Mouse (Mus musculus) CH12.LX (cell line): Measurements from ENCODE around the gene Degs2. TPM values are rescaled to one million over a fixed set of nuclear protein-coding genes. Genes with fewer than 3 reads are reported as not detected.

Source experiments
- DNase-seq: peaks from one replicate; pipeline ENCODE4 v3.0.0-alpha.2; 2013; ENCODE audit errors: extremely low read depth
- H3K27ac ChIP-seq: 2 replicates; pipeline ENCODE4 v1.5.1; 2012; ENCODE audit warnings: low read depth, mild to moderate bottlenecking, control low read depth, moderate library complexity; ENCODE audit not compliant: insufficient read depth
- H3K27me3 ChIP-seq: replicated peaks from 2 replicates; pipeline ENCODE3; 2012; ENCODE audit warnings: inconsistent platforms
- H3K36me3 ChIP-seq, 2 experiments: replicated peaks in 1 of 2; 2 replicates each; pipeline versions ENCODE3 to v1.6.1; 2012; ENCODE audit warnings: inconsistent platforms in 1 of 2, low read length in 1 of 2, mild to moderate bottlenecking in 1 of 2, mixed read lengths in 1 of 2, moderate library complexity in 1 of 2; ENCODE audit not compliant: control insufficient read depth in 1 of 2, insufficient read depth in 1 of 2
- H3K4me1 ChIP-seq, 2 experiments: 2 replicates each; pipeline ENCODE4 v1.6.1; 2012; ENCODE audit warnings: inconsistent platforms in 1 of 2, moderate library complexity in 1 of 2; ENCODE audit not compliant: insufficient read depth in 2 of 2, control insufficient read depth in 1 of 2
- H3K4me2 ChIP-seq: 2 replicates; pipeline ENCODE4 v1.6.1; 2012; ENCODE audit warnings: low read depth, mild to moderate bottlenecking, control low read depth; ENCODE audit not compliant: poor library complexity, insufficient read depth, severe bottlenecking
- H3K4me3 ChIP-seq, 3 experiments: fragments of 150-350 bp in 1 of 3; sonication (generic) in 1 of 3; replicated peaks in 1 of 3; 2 replicates each; pipeline versions ENCODE3 to v1.5.1; 2011 to 2012; ENCODE audit warnings: low read depth in 2 of 3, low read length in 2 of 3, mild to moderate bottlenecking in 2 of 3, moderate library complexity in 2 of 3, control low read depth in 1 of 3, improper control_type of control experiment in 1 of 3, inconsistent platforms in 1 of 3, mixed read lengths in 1 of 3; ENCODE audit not compliant: poor library complexity in 1 of 3
- H3K79me2 ChIP-seq: replicated peaks from 2 replicates; pipeline ENCODE4 v1.6.1; 2012; ENCODE audit warnings: mild to moderate bottlenecking, moderate library complexity; ENCODE audit not compliant: control insufficient read depth, poor library complexity, insufficient read depth, severe bottlenecking; ENCODE audit errors: extremely low read depth
- H3K9ac ChIP-seq: 2 replicates; pipeline ENCODE4 v1.6.1; 2012; ENCODE audit warnings: low read depth, mild to moderate bottlenecking, control low read depth, moderate library complexity; ENCODE audit not compliant: insufficient read depth
- H3K9me3 ChIP-seq: replicated peaks from 2 replicates; pipeline ENCODE3; 2012; ENCODE audit warnings: low read length, inconsistent platforms, mixed read lengths
- CHD1 ChIP-seq: IDR thresholded peaks from 2 replicates; pipeline ENCODE4 v1.6.1; 2012; ENCODE audit warnings: low read depth, low read length, improper control_type of control experiment, inconsistent platforms
- CHD2 ChIP-seq: IDR thresholded peaks from 2 replicates; pipeline ENCODE4 v1.6.1; 2011; ENCODE audit warnings: low read length, improper control_type of control experiment
- E2F4 ChIP-seq: IDR thresholded peaks from 2 replicates; pipeline ENCODE4 v1.6.1; 2011; ENCODE audit warnings: low read depth, low read length, improper control_type of control experiment; ENCODE audit not compliant: insufficient replicate concordance
- ELF1 ChIP-seq: IDR thresholded peaks from 2 replicates; pipeline ENCODE4 v1.6.1; 2014; ENCODE audit warnings: low read depth, mild to moderate bottlenecking, inconsistent platforms, low read length, improper control_type of control experiment
- EP300 ChIP-seq: IDR thresholded peaks from 2 replicates; pipeline ENCODE4 v1.6.1; 2011; ENCODE audit warnings: low read length, improper control_type of control experiment
- ETS1 ChIP-seq: conservative IDR thresholded peaks from 2 replicates; pipeline ENCODE4 v1.6.1; 2012; ENCODE audit warnings: low read depth, mild to moderate bottlenecking, inconsistent platforms, low read length, improper control_type of control experiment, moderate library complexity
- GABPA ChIP-seq: IDR thresholded peaks from 2 replicates; pipeline ENCODE4 v1.6.1; 2012; ENCODE audit warnings: low read depth, low read length, improper control_type of control experiment, inconsistent platforms; ENCODE audit not compliant: insufficient replicate concordance
- JUND ChIP-seq: conservative IDR thresholded peaks from 2 replicates; pipeline ENCODE4 v1.6.1; 2011; ENCODE audit warnings: low read depth, low read length, improper control_type of control experiment
- KAT2A ChIP-seq: IDR thresholded peaks from 2 replicates; pipeline ENCODE4 v1.6.1; 2012; ENCODE audit warnings: low read length, improper control_type of control experiment, inconsistent platforms; ENCODE audit not compliant: insufficient replicate concordance
- MAZ ChIP-seq: IDR thresholded peaks from 2 replicates; pipeline ENCODE4 v1.6.1; 2012; ENCODE audit warnings: low read depth, mild to moderate bottlenecking, inconsistent platforms, low read length, improper control_type of control experiment, moderate library complexity
- MEF2A ChIP-seq: IDR thresholded peaks from 2 replicates; pipeline ENCODE4 v1.6.1; 2014; ENCODE audit warnings: low read depth, mild to moderate bottlenecking, inconsistent platforms, low read length, improper control_type of control experiment, borderline replicate concordance
- MXI1 ChIP-seq: IDR thresholded peaks from 2 replicates; pipeline ENCODE4 v1.6.1; 2011; ENCODE audit warnings: mild to moderate bottlenecking, low read depth, low read length, improper control_type of control experiment
- MYC ChIP-seq: IDR thresholded peaks from 2 replicates; pipeline ENCODE4 v1.6.1; 2011; ENCODE audit warnings: low read depth, mild to moderate bottlenecking, improper control_type of control experiment, low read length
- NELFE ChIP-seq: IDR thresholded peaks from 2 replicates; pipeline ENCODE4 v1.6.1; 2011; ENCODE audit warnings: low read depth, low read length, improper control_type of control experiment
- PAX5 ChIP-seq: IDR thresholded peaks from 2 replicates; pipeline ENCODE4 v1.6.1; 2012; ENCODE audit warnings: low read length, inconsistent platforms, mixed read lengths
- RCOR1 ChIP-seq: conservative IDR thresholded peaks from 2 replicates; pipeline ENCODE4 v1.6.1; 2012; ENCODE audit warnings: low read depth, mild to moderate bottlenecking, inconsistent platforms, low read length, improper control_type of control experiment
- SMC3 ChIP-seq: IDR thresholded peaks from 2 replicates; pipeline ENCODE4 v1.6.1; 2011; ENCODE audit warnings: low read depth, low read length, improper control_type of control experiment
- TBP ChIP-seq: conservative IDR thresholded peaks from 2 replicates; pipeline ENCODE4 v1.6.1; 2011; ENCODE audit warnings: low read depth, low read length, improper control_type of control experiment
- UBTF ChIP-seq: IDR thresholded peaks from 2 replicates; pipeline ENCODE4 v1.6.1; 2012; ENCODE audit warnings: low read depth, mild to moderate bottlenecking, inconsistent platforms, low read length, improper control_type of control experiment, moderate library complexity
- USF1 ChIP-seq: IDR thresholded peaks from 2 replicates; pipeline ENCODE4 v1.6.1; 2014; ENCODE audit warnings: low read depth, mild to moderate bottlenecking, inconsistent platforms, low read length, improper control_type of control experiment
- ZC3H11A ChIP-seq: IDR thresholded peaks from 2 replicates; pipeline ENCODE4 v1.6.1; 2012; ENCODE audit warnings: low read depth, mild to moderate bottlenecking, inconsistent platforms, low read length, improper control_type of control experiment
- ZMIZ1 ChIP-seq: IDR thresholded peaks from 2 replicates; pipeline ENCODE4 v1.6.1; 2012; ENCODE audit warnings: low read depth, mild to moderate bottlenecking, inconsistent platforms, low read length, improper control_type of control experiment
- dilution Hi-C: fragments of 300-500 bp; cut with MboI; formaldehyde crosslinking; loops from 2 replicates; pipeline ENCODE4 v1.14.3; 2020; ENCODE audit warnings: low sequenced_read_pairs; ENCODE audit not compliant: extremely low pct_unique_long_range_greater_than_20kb, extremely low pct_ligation_motif_present
- in situ Hi-C: fragments of 300-500 bp; cut with MboI; formaldehyde crosslinking; loops from 3 replicates; pipeline ENCODE4 v1.14.3; 2019; ENCODE audit warnings: low sequenced_read_pairs, low pct_ligation_motif_present, low pct_unique_long_range_greater_than_20kb, mixed read lengths
- polyA plus RNA-seq: library from polyadenylated mRNA; unstranded; fragments of >175 nt; gene quantifications from 2 replicates; pipeline ENCODE4 v1.2.1, GENCODE M21; 2012; ENCODE audit warnings: low read depth; ENCODE audit not compliant: insufficient read length
- total RNA-seq, 2 experiments: library from RNA; depleted of rRNA; stranded (reverse); fragments of 300-350 nt in 1 of 2; fragments of >200 nt in 1 of 2; gene quantifications; 2 replicates each; pipeline ENCODE4 v1.2.3; 2012 to 2014

Gene Degs2
- total and polyA plus RNA-seq, 3 experiments, result not detected

- Histone ChIP-seq H3K4me2 (no peak overlapping the region), H3K36me3 (no peaks in the 10 kb centered on the region), H3K4me1 (no peaks in the 10 kb centered on the region), H3K79me2 (no peaks in the 10 kb centered on the region), H3K4me3 (no peak overlapping the region), H3K9ac (no peak overlapping the region), H3K27ac (no peak overlapping the region), H3K9me3 (no peaks in the 10 kb centered on the region), H3K27me3 (peaks cover 44% of the 10 kb centered on the region)
- dilution Hi-C loops, result no loop called here
- TF ChIP-seq NELFE (no peak), TBP (no peak), USF1 (no peak), ZMIZ1 (no peak), CHD2 (no peak), GABPA (no peak), CHD1 (no peak), RCOR1 (no peak), MYC (no peak), JUND (no peak), EP300 (no peak)
- no peak for DNase-seq
- in situ Hi-C loops, result no loop called here
Measured at GRCm38 (mm10) chr12:108709964-108710765, 8.1 kb upstream of the Degs2 start.

GRCm38 (mm10) chr12:108709386-108709785 lies 7.3 kb upstream of the Degs2 start:
- Histone ChIP-seq H3K9ac (no peak overlapping the region), H3K36me3 (no peaks in the 10 kb centered on the region), H3K4me3 (no peak overlapping the region), H3K79me2 (no peaks in the 10 kb centered on the region), H3K4me2 (no peak overlapping the region), H3K4me1 (no peaks in the 10 kb centered on the region), H3K27me3 (peaks cover 48% of the 10 kb centered on the region), H3K27ac (no peak overlapping the region), H3K9me3 (no peaks in the 10 kb centered on the region)
- DNase-seq, result no peak
- TF ChIP-seq MXI1, result no peak
- TF ChIP-seq SMC3, result no peak
- TF ChIP-seq MYC, result no peak
- no peak for TF ChIP-seq PAX5
- no peak for TF ChIP-seq ETS1
- no peak for TF ChIP-seq MAZ
- TF ChIP-seq ZC3H11A, result no peak
- TF ChIP-seq TBP, result no peak
- TF ChIP-seq ZMIZ1, result no peak
- TF ChIP-seq ELF1, result no peak
- TF ChIP-seq UBTF, result no peak
- TF ChIP-seq KAT2A, result no peak
- no peak for TF ChIP-seq MEF2A
- no peak for TF ChIP-seq E2F4
- in situ Hi-C loops (no loop called here), dilution Hi-C loops (no loop called here)
